Mouse (Mus musculus) E14TG2a.4 (cell line): Measurements from ENCODE around the gene Arid5a.

ENCODE experiments used
- H3K27me3 ChIP-seq: 2 replicates; pipeline ENCODE4 v1.6.1; 2014; ENCODE audit warnings: low read length, control low read depth; ENCODE audit not compliant: insufficient read depth
- H3K36me3 ChIP-seq: 2 replicates; pipeline ENCODE4 v1.6.1; 2014; ENCODE audit warnings: low read length, control low read depth; ENCODE audit not compliant: insufficient read depth
- H3K4me1 ChIP-seq: replicated peaks from 2 replicates; pipeline ENCODE4 v1.6.1; 2014; ENCODE audit warnings: low read depth, low read length, control low read depth
- H3K4me3 ChIP-seq: replicated peaks from 2 replicates; pipeline ENCODE4 v1.5.1; 2014; ENCODE audit warnings: mild to moderate bottlenecking, low read length
- H3K9me3 ChIP-seq: 2 replicates; pipeline ENCODE4 v1.6.1; 2014; ENCODE audit warnings: low read length, control low read depth
- CTCF ChIP-seq: conservative IDR thresholded peaks from 2 replicates; pipeline ENCODE4 v1.5.1; 2014; ENCODE audit warnings: low read length
- NANOG ChIP-seq: IDR thresholded peaks from 2 replicates; pipeline ENCODE4 v1.6.1; 2014; ENCODE audit warnings: borderline replicate concordance, low read length, mixed read lengths
- POU5F1 ChIP-seq: IDR thresholded peaks from 2 replicates; pipeline ENCODE4 v1.6.1; 2014; ENCODE audit warnings: low read length, borderline replicate concordance

Arid5a gene

GRCm38 (mm10) chr1:36269121-36269795 is 38.3 kb upstream of the Arid5a start:
- Histone ChIP-seq H3K4me1 (peaks cover 29% of the 10 kb centered on the region), H3K27me3 (peaks cover 84% of the 10 kb centered on the region), H3K4me3 (peak overlapping the region; percentile 78), H3K36me3 (no peaks in the 10 kb centered on the region), H3K9me3 (no peaks in the 10 kb centered on the region)
- TF ChIP-seq CTCF, result no peak

- Histone ChIP-seq H3K4me3 (no peak overlapping the region), H3K36me3 (no peaks in the 10 kb centered on the region), H3K27me3 (peaks cover 87% of the 10 kb centered on the region), H3K9me3 (no peaks in the 10 kb centered on the region), H3K4me1 (peaks cover 38% of the 10 kb centered on the region)
- TF ChIP-seq POU5F1 (no peak), NANOG (no peak), CTCF (no peak)
Observed at GRCm38 (mm10) chr1:36270666-36271065, 36.9 kb upstream of the Arid5a start.

DNA sequence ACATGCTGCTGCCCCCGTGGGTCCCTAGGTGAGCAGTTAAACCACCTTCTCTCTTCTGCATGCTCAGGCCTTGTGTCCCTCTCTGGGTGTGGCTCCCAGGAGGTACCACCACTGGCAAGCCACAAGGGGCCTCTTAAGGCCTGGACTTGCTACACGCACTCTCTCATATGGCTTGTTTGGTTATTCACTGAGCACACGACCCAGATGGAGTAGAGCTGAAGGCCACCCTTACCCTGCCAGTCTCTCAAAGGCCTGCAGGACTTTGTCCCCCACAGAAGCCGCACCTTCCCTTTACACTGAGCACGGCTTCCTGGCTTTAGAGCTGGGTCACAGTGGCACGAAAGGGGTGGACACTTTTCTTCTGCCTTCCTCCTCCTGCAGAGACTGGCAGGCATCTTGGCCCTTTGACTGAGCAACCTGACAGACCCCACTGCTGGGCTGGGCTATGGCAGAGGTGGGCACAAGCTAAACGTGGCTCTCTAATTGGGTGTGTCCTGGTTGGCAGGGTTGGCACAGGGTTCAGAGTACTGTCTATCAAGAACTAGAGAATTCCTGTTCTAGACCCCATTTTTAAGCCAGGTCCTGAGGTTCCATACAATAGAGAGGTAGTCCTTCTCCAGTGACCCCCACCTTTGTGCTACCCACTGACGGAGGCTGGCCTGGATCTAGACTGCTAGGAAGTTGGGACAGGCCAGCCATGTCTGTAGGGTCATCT is 35.9 kb upstream of the Arid5a start:
- Histone ChIP-seq H3K27me3 (peaks cover 88% of the 10 kb centered on the region), H3K9me3 (no peaks in the 10 kb centered on the region), H3K36me3 (no peaks in the 10 kb centered on the region), H3K4me1 (peaks cover 38% of the 10 kb centered on the region), H3K4me3 (no peak overlapping the region)
- TF ChIP-seq CTCF, result no peak
- TF ChIP-seq NANOG, result no peak
- no peak for TF ChIP-seq POU5F1

DNA sequence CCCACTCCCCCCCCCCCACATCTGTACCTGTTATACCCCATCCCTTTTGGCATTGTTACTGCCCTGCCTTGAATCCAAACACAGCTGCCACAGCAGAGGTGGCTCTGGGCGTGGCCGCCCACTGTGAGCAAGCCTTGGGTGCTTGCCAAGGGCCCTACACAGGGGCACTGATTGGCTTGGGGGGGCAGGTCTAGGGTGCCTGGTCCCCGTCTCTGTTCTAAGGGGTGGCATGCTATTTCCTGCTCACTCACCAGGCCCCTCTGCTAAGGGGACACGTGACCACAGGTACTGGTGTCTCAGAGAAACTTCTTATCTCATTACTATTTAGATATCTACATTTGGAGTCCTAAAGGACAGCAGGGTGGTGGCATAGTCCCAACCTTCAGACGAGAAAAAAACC is 35.0 kb upstream of the Arid5a start:
- TF ChIP-seq CTCF (no peak), POU5F1 (no peak)
- no peak overlapping the region for H3K4me3 ChIP-seq
- H3K36me3 ChIP-seq, result no peaks in the 10 kb centered on the region
- H3K27me3 ChIP-seq, result peaks cover 82% of the 10 kb centered on the region
- H3K9me3 ChIP-seq, result no peaks in the 10 kb centered on the region
- peaks cover 38% of the 10 kb centered on the region for H3K4me1 ChIP-seq

DNA sequence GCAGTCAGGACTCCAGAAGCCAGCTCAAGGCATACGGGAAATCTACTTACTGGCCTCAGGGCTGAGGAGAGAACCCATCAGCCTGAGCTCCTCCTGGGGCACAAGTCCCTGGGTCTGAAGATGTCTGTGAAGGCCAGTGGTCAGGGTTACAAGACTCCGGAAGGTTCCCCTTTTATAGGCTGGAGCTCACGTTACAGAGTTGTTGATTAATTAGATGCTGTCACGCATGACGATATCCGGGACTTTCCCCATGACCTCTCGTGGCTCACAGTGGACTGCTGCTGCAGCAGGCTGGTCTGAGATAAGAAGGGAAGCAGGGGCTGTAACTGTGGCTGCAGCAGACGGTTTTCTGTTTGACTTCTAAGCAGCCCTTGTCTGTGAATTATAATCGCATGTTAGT is 34.2 kb upstream of the Arid5a start:
- Histone ChIP-seq H3K4me3 (peak overlapping the region; percentile 46; the same call in 1 of the 2 replicates), H3K36me3 (no peaks in the 10 kb centered on the region), H3K9me3 (no peaks in the 10 kb centered on the region), H3K4me1 (peaks cover 38% of the 10 kb centered on the region), H3K27me3 (peaks cover 75% of the 10 kb centered on the region)
- TF ChIP-seq NANOG (no peak), CTCF (no peak), POU5F1 (no peak)

GRCm38 (mm10) chr1:36274455-36274854 is 33.1 kb upstream of the Arid5a start, which contains the start of gene Neurl3:
TSS of gene Neurl3 (minus strand) at chr1:36274679.
- H3K27me3 ChIP-seq, result peaks cover 63% of the 10 kb centered on the region
- peaks cover 31% of the 10 kb centered on the region for H3K4me1 ChIP-seq
- no peaks in the 10 kb centered on the region for H3K9me3 ChIP-seq
- H3K36me3 ChIP-seq, result no peaks in the 10 kb centered on the region
- peak within 1 kb of the TSS; percentile 46; the same call in 1 of the 2 replicates for H3K4me3 ChIP-seq
- TF ChIP-seq CTCF, result no peak
- TF ChIP-seq POU5F1, result no peak
- TF ChIP-seq NANOG, result no peak

- Histone ChIP-seq H3K4me3 (no peak overlapping the region), H3K27me3 (peaks cover 52% of the 10 kb centered on the region), H3K4me1 (peaks cover 20% of the 10 kb centered on the region), H3K36me3 (no peaks in the 10 kb centered on the region), H3K9me3 (no peaks in the 10 kb centered on the region)
- no peak for TF ChIP-seq CTCF
- TF ChIP-seq POU5F1, result no peak
- no peak for TF ChIP-seq NANOG
Observed at GRCm38 (mm10) chr1:36275635-36276389, 31.7 kb upstream of the Arid5a start.

- H3K4me1 ChIP-seq, result peaks cover 19% of the 10 kb centered on the region
- H3K4me3 ChIP-seq, result no peak overlapping the region
- no peaks in the 10 kb centered on the region for H3K9me3 ChIP-seq
- TF ChIP-seq CTCF (peak; percentile 99), NANOG (no peak), POU5F1 (no peak)
- H3K27me3 ChIP-seq, result peaks cover 40% of the 10 kb centered on the region
- no peaks in the 10 kb centered on the region for H3K36me3 ChIP-seq
Observed at GRCm38 (mm10) chr1:36277267-36278060, 30.1 kb upstream of the Arid5a start.
